Mouse (Mus musculus): ENCODE measurements at regions not wholly inside any gene's neighbourhood (a gene's known extent, or its start where the extent isn't known, plus 50 kb on each side); places are given as distances from the start of the nearest gene placed in this dataset.

DNA sequence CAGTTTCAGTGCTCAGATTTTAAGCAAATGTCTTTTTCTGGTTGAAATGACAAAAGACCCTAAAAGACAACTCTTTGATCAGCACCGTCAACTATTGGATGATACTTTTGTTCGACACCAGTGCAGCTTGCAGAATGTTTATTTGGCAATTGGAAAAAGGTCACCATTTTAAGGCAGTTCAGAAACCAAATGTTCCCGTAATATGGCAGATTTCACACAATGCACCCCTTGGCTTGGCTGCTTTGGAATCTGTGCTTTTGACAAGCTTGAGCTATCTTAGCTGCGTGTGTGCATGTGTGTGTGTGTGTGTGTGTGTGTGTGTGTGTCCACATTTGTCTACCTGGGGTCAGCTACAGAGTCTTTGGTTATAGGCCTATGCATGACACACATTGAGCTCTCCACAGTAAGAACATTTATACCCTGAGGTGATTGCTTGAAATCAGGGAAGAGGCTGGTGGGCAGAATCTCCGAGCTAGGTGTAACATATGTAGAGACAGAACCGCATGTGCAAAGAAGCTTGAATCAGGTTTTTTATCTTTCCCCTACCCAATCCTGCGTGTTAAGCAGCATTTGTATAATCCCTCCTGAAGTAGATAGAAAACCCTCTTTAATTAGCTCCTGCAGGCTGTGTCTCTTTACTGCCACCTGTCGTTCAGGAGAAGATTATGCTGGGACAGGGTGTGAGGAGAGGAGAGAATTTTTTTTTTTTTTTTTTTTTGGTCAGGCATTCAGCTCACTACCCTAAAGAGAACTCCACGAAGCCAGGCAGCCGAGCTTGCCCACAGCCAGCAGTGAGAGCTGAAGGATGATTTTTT, 85.1 kb upstream of the Arrdc4 start:
- no peak for TF ChIP-seq GATA4 (IDR thresholded peaks at IDR 0.05; ENCODE audit: insufficient replicate concordance, low read length)

- TF ChIP-seq GATA4 (IDR thresholded peaks at IDR 0.05; ENCODE audit: insufficient replicate concordance, low read length), result no peak
Observed at GRCm38 (mm10) chr7:68833517-68833916, 84.5 kb upstream of the Arrdc4 start.

GRCm38 (mm10) chr7:68829861-68830260, 80.8 kb upstream of the Arrdc4 start:
- no peak for TF ChIP-seq GATA4 (IDR thresholded peaks at IDR 0.05; ENCODE audit: insufficient replicate concordance, low read length)

- no peak for TF ChIP-seq GATA4 (IDR thresholded peaks at IDR 0.05; ENCODE audit: insufficient replicate concordance, low read length)
Observed at GRCm38 (mm10) chr7:68824399-68824798, 75.4 kb upstream of the Arrdc4 start.

- TF ChIP-seq GATA4 (IDR thresholded peaks at IDR 0.05; ENCODE audit: insufficient replicate concordance, low read length), result no peak
Observed at GRCm38 (mm10) chr7:68823646-68824045, 74.6 kb upstream of the Arrdc4 start.

GRCm38 (mm10) chr7:68823189-68823588, 74.1 kb upstream of the Arrdc4 start:
- no peak for TF ChIP-seq GATA4 (IDR thresholded peaks at IDR 0.05; ENCODE audit: insufficient replicate concordance, low read length)

DNA sequence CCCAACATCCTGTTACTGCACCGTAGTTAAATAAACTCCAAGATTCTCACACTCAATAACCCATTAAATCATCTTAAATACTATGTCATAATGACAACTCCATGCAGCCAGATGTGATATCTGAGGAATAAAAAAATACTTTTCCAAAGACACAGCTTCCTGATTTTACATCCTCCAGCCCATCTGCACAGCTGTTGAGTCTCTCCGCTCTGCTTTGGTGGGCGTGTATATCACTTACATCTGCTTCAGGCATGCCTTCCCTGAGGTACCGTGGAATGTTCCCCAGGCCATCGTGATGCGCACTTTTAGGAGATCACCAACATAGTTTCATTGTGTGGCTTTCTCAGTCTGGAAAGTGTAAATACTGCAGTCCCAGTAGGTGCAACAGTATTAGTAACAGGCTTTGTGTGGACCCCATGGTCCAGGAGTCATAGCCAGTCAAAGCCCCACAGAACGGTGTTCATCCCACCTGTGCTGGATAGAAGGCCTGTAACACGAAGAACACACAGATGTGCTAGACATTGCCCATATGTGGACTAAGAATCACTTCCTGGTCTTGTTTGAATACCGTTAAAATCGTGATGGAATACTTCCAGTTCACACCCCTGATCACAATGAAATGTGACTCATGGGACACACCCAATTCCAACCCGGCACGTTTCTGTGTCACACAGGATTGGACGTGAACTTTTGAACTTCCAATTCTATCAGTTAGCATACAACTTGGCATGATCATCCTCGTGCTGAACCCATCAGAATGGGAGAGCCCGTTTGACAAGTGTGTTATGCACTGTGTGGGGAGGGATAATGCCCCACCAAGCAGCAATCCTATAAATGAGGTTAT, 66.0 kb upstream of the Arrdc4 start:
- TF ChIP-seq GATA4 (IDR thresholded peaks at IDR 0.05; ENCODE audit: insufficient replicate concordance, low read length), result no peak

- no peak for TF ChIP-seq GATA4 (IDR thresholded peaks at IDR 0.05; ENCODE audit: insufficient replicate concordance, low read length)
Observed at GRCm38 (mm10) chr7:68809782-68810181, 60.7 kb upstream of the Arrdc4 start.
